Mouse (Mus musculus) hematopoietic multipotent progenitor cell, adult 10-12 weeks (in vitro differentiated cells): Measurements from ENCODE around the gene Vmn2r93. TPM values are rescaled to one million over a fixed set of nuclear protein-coding genes. Genes with fewer than 3 reads are reported as not detected.

Experiments
- polyA plus RNA-seq: library from polyadenylated mRNA; stranded (reverse); fragments of >175 nt; gene quantifications from 2 replicates; pipeline ENCODE4 v1.2.3, GENCODE M21; 2012; ENCODE audit warnings: low replicate concordance

Vmn2r93 gene
- polyA plus RNA-seq: 0.01 and 0.02 TPM in 2 replicates

DNA sequence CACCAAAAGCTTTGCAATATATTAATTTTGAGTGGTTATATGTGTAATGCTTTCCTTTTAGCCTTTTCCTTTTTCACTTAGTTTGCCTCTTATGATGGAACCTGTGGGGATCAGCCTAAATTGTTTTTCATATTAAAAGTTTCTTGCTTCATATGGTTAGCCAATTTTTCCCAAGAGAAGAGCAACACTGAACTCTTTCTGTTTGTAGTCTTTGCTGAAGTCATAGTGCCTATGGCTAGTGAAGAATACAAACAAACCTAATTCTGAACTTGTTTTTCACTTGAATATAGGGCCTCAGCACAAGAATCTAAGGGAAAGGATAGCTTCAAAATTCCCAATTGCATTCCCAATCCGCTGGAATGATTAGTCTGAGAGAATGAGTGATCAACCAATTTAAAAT lies at the start of gene Vmn2r93:
Vmn2r93 (plus strand) TSS at position 301 of the 400 bp plus-strand sequence.

DNA sequence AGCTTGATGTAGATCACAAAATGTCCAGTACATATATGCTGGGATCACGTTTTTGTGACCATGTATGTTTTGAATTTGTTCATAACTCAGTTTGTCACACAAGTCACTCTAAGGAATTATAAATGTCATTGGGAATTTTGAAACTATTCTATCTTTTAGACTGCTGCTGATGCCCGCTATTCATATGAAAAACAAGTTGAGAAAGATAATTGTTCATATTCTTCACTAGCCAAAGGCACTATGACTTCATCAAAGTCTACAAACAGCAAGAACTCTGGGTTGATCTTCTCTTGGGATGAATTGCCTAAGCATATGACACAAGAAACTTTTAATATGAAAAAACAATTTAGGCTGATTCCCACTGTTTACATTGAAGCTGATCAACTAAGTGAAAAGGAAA lies 20.2 kb upstream of the Vmn2r93 start, which contains the start of gene Vmn2r94:
Vmn2r94 (minus strand) TSS at position 101 of the 400 bp plus-strand sequence.

Other genes starting within 250 kb of the Vmn2r93 start
- gene Vmn2r124, start 248.7 kb upstream of the Vmn2r93 start, polyA plus RNA-seq: not detected in 2 replicates
- not detected in 2 replicates for gene Vmn2r91, start 213.1 kb upstream of the Vmn2r93 start, polyA plus RNA-seq
- not detected in 2 replicates for gene Vmn2r92, start 146.2 kb upstream of the Vmn2r93 start, polyA plus RNA-seq
- gene Vmn2r94, start 20.3 kb upstream of the Vmn2r93 start, polyA plus RNA-seq: not detected in 2 replicates
- gene Vmn2r95, start 126.0 kb downstream of the Vmn2r93 start, polyA plus RNA-seq: not detected in 2 replicates